Mouse (Mus musculus) frontal cortex, postnatal 14 days (tissue): ENCODE data around the gene Pik3r3.
"Not testable (repeated sequence)": the region's sequence is repeated elsewhere in the genome, so short reads cannot be mapped to it uniquely, and the experiment has no call there.

Source experiments
- DNase-seq, 2 experiments: peaks; one replicate each; pipeline ENCODE4 v3.0.0; 2022; ENCODE audit warnings: low spot score in 2 of 2

Pik3r3 gene

GRCm38 (mm10) chr4:116221140-116221851 is at the start of gene Pik3r3:
Gene Pik3r3 (plus strand): TSS chr4:116221618.
- peak; percentile 98 to 99 for DNase-seq

- DNase-seq, result no peak
Measured at GRCm38 (mm10) chr4:116173072-116173471, 48.3 kb upstream of the Pik3r3 start, which contains the start of the genes 1700042G07Rik and Gm49337. Gene 1700042G07Rik (plus strand): TSS chr4:116173372. Gene Gm49337 (plus strand): TSS chr4:116173384.

- no peak for DNase-seq
Measured at GRCm38 (mm10) chr4:116173752-116174151, 47.7 kb upstream of the Pik3r3 start.

GRCm38 (mm10) chr4:116174466-116175116 is 46.8 kb upstream of the Pik3r3 start:
- no peak for DNase-seq

- no peak for DNase-seq
Measured at GRCm38 (mm10) chr4:116175136-116175535, 46.3 kb upstream of the Pik3r3 start.

- peak in 1 of 2 experiments; percentile 66 for DNase-seq
Measured at GRCm38 (mm10) chr4:116175711-116176542, 45.5 kb upstream of the Pik3r3 start.

- peak; percentile 48 to 70 for DNase-seq
Measured at GRCm38 (mm10) chr4:116176543-116176988, 44.9 kb upstream of the Pik3r3 start.

- DNase-seq, result no peak
Measured at GRCm38 (mm10) chr4:116177140-116177539, 44.3 kb upstream of the Pik3r3 start.

- DNase-seq, result no peak
Measured at GRCm38 (mm10) chr4:116182079-116182478, 39.3 kb upstream of the Pik3r3 start.

- no peak for DNase-seq
Measured at GRCm38 (mm10) chr4:116182745-116183144, 38.7 kb upstream of the Pik3r3 start.

GRCm38 (mm10) chr4:116185083-116185482 is 36.3 kb upstream of the Pik3r3 start:
- DNase-seq, result no peak

- no peak for DNase-seq
Measured at GRCm38 (mm10) chr4:116192286-116192835, 29.1 kb upstream of the Pik3r3 start.

- DNase-seq, result no peak
Measured at GRCm38 (mm10) chr4:116193583-116194383, 27.6 kb upstream of the Pik3r3 start.

- no peak for DNase-seq
Measured at GRCm38 (mm10) chr4:116198422-116198821, 23.0 kb upstream of the Pik3r3 start.

- no peak for DNase-seq
Measured at GRCm38 (mm10) chr4:116204422-116204821, 17.0 kb upstream of the Pik3r3 start.

GRCm38 (mm10) chr4:116206531-116206930 is 14.9 kb upstream of the Pik3r3 start:
- DNase-seq, result no peak

GRCm38 (mm10) chr4:116208891-116209290 is 12.5 kb upstream of the Pik3r3 start:
- no peak for DNase-seq

GRCm38 (mm10) chr4:116215895-116216605 is 5.4 kb upstream of the Pik3r3 start:
- DNase-seq, result no peak

GRCm38 (mm10) chr4:116217046-116217445 is 4.4 kb upstream of the Pik3r3 start:
- DNase-seq, result no peak

GRCm38 (mm10) chr4:116217661-116218060 is 3.8 kb upstream of the Pik3r3 start:
- DNase-seq, result not testable (repeated sequence)
